Mouse (Mus musculus) macrophage (primary cell): ENCODE results near the gene Tuba3a. TPM values are rescaled to one million over a fixed set of nuclear protein-coding genes. Genes with fewer than 3 reads are reported as not detected.

Source experiments
- H3K27ac ChIP-seq: fragments of 350-480 bp; formaldehyde crosslinking; 2 replicates; pipeline ENCODE4 v1.9.0; 2021
- H3K36me3 ChIP-seq: fragments of 350-480 bp; formaldehyde crosslinking; 2 replicates; pipeline ENCODE4 v1.9.0; 2021; ENCODE audit errors: inconsistent target
- H3K4me3 ChIP-seq: fragments of 350-480 bp; formaldehyde crosslinking; 2 replicates; pipeline ENCODE4 v1.9.0; 2021; ENCODE audit errors: inconsistent target
- H3K79me2 ChIP-seq: fragments of 350-480 bp; formaldehyde crosslinking; 2 replicates; pipeline ENCODE4 v1.9.0; 2021; ENCODE audit errors: inconsistent target
- WGBS: methylation state at CpG from one replicate; pipeline ENCODE4 v1.1.7; 2026; ENCODE audit warnings: inconsistent platforms; ENCODE audit not compliant: missing documents; 5-methylcytosine and 5-hydroxymethylcytosine counted together
- polyA plus RNA-seq: library from polyadenylated mRNA; stranded (reverse); fragments of 250-400 nt; gene quantifications from 3 replicates; pipeline ENCODE4 v1.2.4, GENCODE M21; 2018; ENCODE audit warnings: inconsistent platforms

The Tuba3a gene
- polyA plus RNA-seq, 1 experiment from 2014 or later, result not detected

DNA sequence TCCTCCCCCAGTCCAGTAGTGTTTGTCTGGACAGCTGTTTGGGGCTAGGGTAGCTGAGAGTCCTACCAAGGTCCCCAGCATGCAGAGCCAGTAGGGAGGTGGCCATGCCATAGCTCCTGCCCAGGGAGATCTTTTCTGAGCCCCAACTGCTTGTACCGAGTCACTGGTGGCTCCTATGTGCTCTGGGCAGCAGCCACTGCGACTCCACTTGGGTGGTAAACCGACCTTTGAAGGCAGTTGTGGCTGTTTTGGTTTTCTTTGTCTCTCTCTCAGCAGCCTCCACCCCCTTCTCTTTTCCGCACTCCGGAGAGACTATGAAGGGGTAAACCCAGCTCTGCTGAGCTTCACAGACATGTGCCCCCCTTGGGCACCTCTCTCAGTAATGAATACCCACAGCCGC, 49.1 kb downstream of the Tuba3a start, which contains the start of gene Cd27:
Gene Cd27 (minus strand): TSS at position 229 of the 400 bp plus-strand sequence.
- Histone ChIP-seq H3K4me3 (no peak within 1 kb of the TSS), H3K36me3 (no peaks in the 10 kb centered on the region), H3K27ac (no peak within 1 kb of the TSS), H3K79me2 (no peaks in the 10 kb centered on the region)
- 36% methylated on average over 6 of the region's 6 CpGs for WGBS

DNA sequence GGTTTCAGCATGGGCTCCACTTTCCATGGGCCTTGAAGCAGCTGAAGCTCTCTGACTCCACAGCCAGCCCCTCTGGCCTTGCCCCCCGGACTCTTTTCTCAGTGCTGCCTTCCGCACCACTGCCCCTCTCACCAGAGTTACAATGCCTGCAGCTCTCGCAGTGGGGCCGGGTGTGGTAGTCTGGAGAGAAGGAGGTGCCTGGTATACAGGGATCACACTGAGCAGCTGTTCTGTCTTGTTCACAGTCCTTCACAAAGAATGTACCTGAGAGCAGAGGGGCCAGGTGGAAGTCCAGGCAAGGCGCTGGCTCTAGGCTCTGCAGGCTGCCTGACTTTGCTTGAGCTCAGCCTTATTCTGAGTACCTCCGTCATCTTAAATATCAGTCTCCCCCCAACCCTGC, 49.5 kb downstream of the Tuba3a start:
- Histone ChIP-seq H3K27ac (no peak overlapping the region), H3K4me3 (no peak overlapping the region), H3K36me3 (no peaks in the 10 kb centered on the region), H3K79me2 (no peaks in the 10 kb centered on the region)
- WGBS, result 62% methylated on average over 6 of the region's 6 CpGs

DNA sequence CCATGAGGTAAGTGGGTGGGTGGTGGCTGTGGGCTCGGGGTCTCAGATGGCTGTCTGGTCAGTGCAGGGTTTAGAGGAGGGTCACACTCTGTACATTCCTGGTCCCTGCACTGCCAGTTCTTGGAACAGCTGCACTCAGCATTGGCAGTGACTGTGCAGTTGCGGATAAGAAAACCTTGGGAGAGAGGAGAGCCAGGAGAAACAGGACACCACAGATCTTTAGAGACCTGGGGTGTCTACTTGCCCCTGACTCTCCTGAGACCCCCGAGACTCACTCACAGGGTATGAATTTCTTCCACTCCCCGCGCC, 51.4 kb downstream of the Tuba3a start:
- Histone ChIP-seq H3K79me2 (no peaks in the 10 kb centered on the region), H3K4me3 (no peak overlapping the region), H3K27ac (no peak overlapping the region), H3K36me3 (peaks cover 2% of the 10 kb centered on the region; the same call in 1 of the 2 replicates)
- 57% methylated on average over 5 of the region's 5 CpGs for WGBS

DNA sequence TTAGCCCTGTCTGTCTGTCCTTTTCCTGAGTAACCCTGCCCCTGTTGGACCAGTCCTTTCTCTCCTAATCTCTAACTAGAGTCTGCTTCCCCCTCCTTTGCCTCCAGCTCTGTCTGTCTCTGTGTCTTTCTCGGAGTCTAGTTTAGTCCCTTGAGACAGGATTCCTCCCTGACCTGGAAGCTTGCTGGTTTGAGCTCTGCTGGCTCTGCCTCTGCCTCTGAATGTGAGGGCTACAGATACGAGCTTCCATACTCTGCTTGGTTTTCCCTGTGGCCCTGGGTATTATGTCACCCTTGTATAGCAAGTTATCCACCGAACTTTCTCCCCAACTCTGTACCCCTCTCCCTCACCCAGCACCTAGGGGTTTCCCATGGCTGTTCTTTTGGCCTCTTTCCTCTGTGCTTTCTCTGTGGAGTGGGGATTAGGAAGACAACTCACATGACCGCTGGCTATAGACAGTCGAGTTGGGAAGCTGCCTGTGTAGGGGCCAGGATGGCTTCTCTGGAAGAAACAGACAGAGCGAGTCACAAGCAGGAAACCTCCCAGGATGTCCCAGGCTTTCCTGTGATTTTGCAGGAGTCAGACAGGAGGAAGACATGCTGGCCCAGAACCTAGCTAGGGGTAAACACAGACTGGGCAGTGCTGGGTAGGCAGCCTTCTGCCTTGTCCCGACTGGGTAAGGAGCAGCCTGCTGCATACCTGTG, 51.9 kb downstream of the Tuba3a start:
- Histone ChIP-seq H3K36me3 (peaks cover 7% of the 10 kb centered on the region; the same call in 1 of the 2 replicates), H3K27ac (no peak overlapping the region), H3K4me3 (no peak overlapping the region), H3K79me2 (no peaks in the 10 kb centered on the region)
- 47% methylated on average over 7 of the region's 7 CpGs for WGBS

DNA sequence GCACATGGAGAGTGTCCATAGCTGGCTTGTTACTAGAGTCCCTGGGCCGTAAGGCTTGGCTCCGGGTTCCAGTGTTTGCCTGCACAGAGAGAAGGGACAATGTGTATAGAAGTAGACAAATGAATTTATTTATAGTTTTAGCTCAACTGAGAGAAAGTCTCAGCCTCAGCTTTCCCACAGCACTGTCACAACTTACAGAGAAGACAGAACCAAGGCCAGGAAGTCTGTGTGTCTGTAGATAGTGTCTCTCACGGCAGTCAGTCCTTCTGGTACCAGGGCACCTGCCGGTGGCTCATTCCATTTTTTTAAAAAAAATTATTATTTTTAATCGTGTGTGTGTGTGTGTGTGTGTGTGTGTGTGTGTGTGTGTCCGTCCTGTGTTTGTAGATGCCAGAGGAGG, 53.3 kb downstream of the Tuba3a start:
- H3K27ac ChIP-seq, result peak overlapping the region; percentile 95
- no peaks in the 10 kb centered on the region for H3K79me2 ChIP-seq
- WGBS, result 58% methylated on average over 6 of the region's 6 CpGs
- H3K4me3 ChIP-seq, result peak overlapping the region; percentile 95; the same call in 1 of the 2 replicates
- H3K36me3 ChIP-seq, result peaks cover 21% of the 10 kb centered on the region; the same call in 1 of the 2 replicates

DNA sequence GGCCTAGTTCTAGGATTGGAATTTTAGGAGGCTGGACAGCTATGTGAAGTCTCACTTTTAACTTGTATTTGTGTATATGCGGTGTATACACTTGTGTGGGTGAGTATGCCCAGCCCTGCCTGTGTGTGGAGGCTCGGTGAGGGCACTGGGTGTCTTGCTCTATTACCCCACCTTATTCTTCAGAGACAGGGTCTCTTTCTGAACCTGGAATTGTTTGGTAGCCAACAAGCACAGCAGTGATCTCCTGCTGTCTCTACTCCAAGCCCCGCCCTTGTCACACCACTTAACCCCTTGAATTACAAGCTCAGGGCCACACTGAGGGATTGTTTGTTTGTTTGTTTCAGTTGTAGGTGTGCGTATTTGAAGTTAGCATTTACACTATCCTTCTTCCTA, 53.8 kb downstream of the Tuba3a start:
- no peaks in the 10 kb centered on the region for H3K79me2 ChIP-seq
- peak overlapping the region; percentile 95 for H3K4me3 ChIP-seq
- WGBS, result 19% methylated on average over 4 of the region's 4 CpGs
- peak overlapping the region; percentile 95 for H3K27ac ChIP-seq
- H3K36me3 ChIP-seq, result peaks cover 26% of the 10 kb centered on the region

DNA sequence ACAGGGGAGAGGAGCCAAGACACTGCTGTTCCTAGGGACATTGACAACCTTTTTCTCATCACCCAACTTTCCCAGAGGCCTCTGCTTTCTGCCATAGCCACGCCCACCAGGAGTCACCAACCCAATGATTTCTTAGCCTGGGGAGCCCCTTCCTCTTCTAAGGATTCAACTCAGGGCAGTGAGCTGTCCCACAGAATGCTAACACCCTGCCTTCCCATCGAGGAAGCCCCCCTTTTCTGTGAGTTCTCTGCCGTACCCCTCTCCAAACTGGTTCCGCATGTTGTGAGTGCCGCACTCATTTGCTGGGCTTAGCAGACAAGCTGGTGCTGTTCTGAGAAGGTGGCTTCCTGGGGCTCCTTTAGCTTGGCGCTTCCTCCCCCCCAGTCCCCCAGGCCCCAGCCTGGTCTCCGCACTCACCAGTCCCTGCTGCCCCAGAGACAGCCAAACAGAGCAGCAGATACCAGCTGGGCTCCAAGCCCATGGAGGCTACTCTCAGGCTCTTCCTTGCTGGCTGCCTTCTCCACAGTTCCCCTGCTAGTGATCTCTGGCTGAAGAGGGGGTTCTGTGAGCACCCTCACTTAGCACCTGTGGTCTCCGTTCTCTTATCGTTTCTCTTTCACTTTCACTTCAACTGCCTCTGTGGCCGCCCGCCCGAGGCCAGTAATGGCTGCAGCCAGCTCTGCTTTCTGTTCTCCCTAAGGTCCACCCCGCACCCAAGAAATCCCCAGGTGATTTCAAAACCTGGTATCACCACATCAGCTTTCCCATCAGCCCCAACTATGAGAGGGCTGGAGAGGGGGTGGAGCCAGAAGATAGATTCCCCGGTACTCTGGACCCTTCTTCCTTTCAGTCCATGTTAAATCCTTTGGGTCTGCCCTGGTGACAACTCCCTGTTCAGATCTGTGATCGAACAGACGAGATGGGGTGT, 54.5 kb downstream of the Tuba3a start, which contains the start of gene Tapbpl:
Gene Tapbpl (minus strand): TSS at position 744 of the 928 bp plus-strand sequence.
- Histone ChIP-seq H3K79me2 (no peaks in the 10 kb centered on the region), H3K27ac (peak within 1 kb of the TSS; percentile 95), H3K36me3 (peaks cover 33% of the 10 kb centered on the region), H3K4me3 (peak within 1 kb of the TSS; percentile 95)
- WGBS, result 2% methylated on average over 14 of the region's 16 CpGs

DNA sequence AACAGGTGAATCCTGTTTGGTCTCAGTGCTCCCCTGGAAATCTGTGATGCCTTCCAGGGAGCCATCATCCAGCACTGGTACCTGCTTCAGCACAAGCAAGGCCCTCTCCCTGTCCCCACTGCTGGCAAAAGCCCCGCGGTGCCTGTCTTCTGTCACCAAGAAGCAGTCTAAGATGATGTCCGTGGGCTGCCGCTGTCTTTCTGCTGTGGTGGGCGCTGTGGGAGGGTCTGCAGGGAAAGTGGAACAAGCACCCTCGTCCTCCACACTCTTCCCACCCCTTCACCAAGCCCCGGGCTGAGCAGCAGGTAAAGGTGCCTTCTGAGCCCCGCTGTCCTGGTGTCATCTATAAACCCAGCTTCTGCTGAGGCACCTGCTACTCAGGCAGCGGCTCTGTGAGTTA, 55.3 kb downstream of the Tuba3a start:
- no peaks in the 10 kb centered on the region for H3K79me2 ChIP-seq
- H3K27ac ChIP-seq, result no peak overlapping the region
- peaks cover 41% of the 10 kb centered on the region for H3K36me3 ChIP-seq
- H3K4me3 ChIP-seq, result no peak overlapping the region; the same call in 1 of the 2 replicates
- 68% methylated on average over 7 of the region's 9 CpGs for WGBS

Other genes with a start within 250 kb of the Tuba3a start
- 40.7 to 67.3 TPM (median 57.5 TPM) in 3 replicates for gene Ing4, start 246.3 kb downstream of the Tuba3a start, polyA plus RNA-seq
- gene Acrbp, start 236.4 kb downstream of the Tuba3a start, polyA plus RNA-seq, result 1.4 to 5.9 TPM (median 3.2 TPM) in 3 replicates
- gene Lpar5, start 218.1 kb downstream of the Tuba3a start, polyA plus RNA-seq, result 10.0 to 28.0 TPM (median 23.5 TPM) in 3 replicates
- gene Chd4, start 190.1 kb downstream of the Tuba3a start, polyA plus RNA-seq, result 102 to 280 TPM (median 126 TPM) in 3 replicates
- 15.3 to 47.0 TPM (median 23.8 TPM) in 3 replicates for gene Nop2, start 154.1 kb downstream of the Tuba3a start, polyA plus RNA-seq
- gene Iffo1, start 140.8 kb downstream of the Tuba3a start, polyA plus RNA-seq, result 14.3 to 29.7 TPM (median 18.2 TPM) in 3 replicates
- 1,249 to 2,484 TPM (median 2,323 TPM) in 3 replicates for gene Gapdh, start 119.6 kb downstream of the Tuba3a start, polyA plus RNA-seq
- gene Ncapd2, start 94.3 kb downstream of the Tuba3a start, polyA plus RNA-seq, result 6.0 to 12.7 TPM (median 10.3 TPM) in 3 replicates
- 32.5 to 47.9 TPM (median 40.8 TPM) in 3 replicates for gene Mrpl51, start 94.2 kb downstream of the Tuba3a start, polyA plus RNA-seq
- gene Vamp1, start 70.5 kb downstream of the Tuba3a start, polyA plus RNA-seq, result 4.9 to 8.4 TPM (median 6.3 TPM) in 3 replicates
- 11.1 to 31.4 TPM (median 11.5 TPM) in 3 replicates for gene Tapbpl, start 54.2 kb downstream of the Tuba3a start, polyA plus RNA-seq
- not detected in 3 replicates for gene Cd27, start 49.0 kb downstream of the Tuba3a start, polyA plus RNA-seq
- 54.9 to 70.4 TPM (median 60.9 TPM) in 3 replicates for gene Ltbr, start 27.8 kb upstream of the Tuba3a start, polyA plus RNA-seq
- 0.93 to 1.8 TPM (median 1.3 TPM) in 3 replicates for gene Scnn1a, start 34.6 kb upstream of the Tuba3a start, polyA plus RNA-seq
- gene Tnfrsf1a, start 63.3 kb upstream of the Tuba3a start, polyA plus RNA-seq, result 140 to 157 TPM (median 155 TPM) in 3 replicates
- gene Plekhg6, start 94.8 kb upstream of the Tuba3a start, polyA plus RNA-seq, result not detected in 3 replicates
- 296 to 414 TPM (median 359 TPM) in 3 replicates for gene Cd9, start 208.7 kb upstream of the Tuba3a start, polyA plus RNA-seq